Mouse (Mus musculus): Measurements from ENCODE around the gene C2. TPM values are rescaled to one million over a fixed set of nuclear protein-coding genes. Genes with fewer than 3 reads are reported as not detected.

C2 gene
- polyA plus RNA-seq, 1 experiment from 2014 or later: 3.2 TPM

- H3K9me3 ChIP-seq (ENCODE audit: control insufficient read depth, low read length): no peaks in the 10 kb centered on the region
- peak overlapping the region; percentile 64 for H3K4me3 ChIP-seq (ENCODE audit: low read length)
- H3K4me2 ChIP-seq (ENCODE audit: low read depth, low read length): peak overlapping the region; percentile 80
- peak overlapping the region; percentile 71 for H3K9ac ChIP-seq (ENCODE audit: low read length)
- WGBS: 57% methylated on average over 8 of the region's 8 CpGs
- no peaks in the 10 kb centered on the region for H3K36me3 ChIP-seq (ENCODE audit: control insufficient read depth, insufficient read depth, low read length)
- peaks cover 10% of the 10 kb centered on the region for H3K4me1 ChIP-seq (replicated peaks; ENCODE audit: control insufficient read depth, insufficient read depth, low read length)
- ATAC-seq (ENCODE audit: low read depth): no peak
- H3K27me3 ChIP-seq (ENCODE audit: control insufficient read depth, insufficient read depth, low read depth, low read length): no peaks in the 10 kb centered on the region
- H3K27ac ChIP-seq (ENCODE audit: low read length): no peak overlapping the region
Measured at GRCm38 (mm10) chr17:34932287-34932686, 34.2 kb upstream of the C2 start.

- ATAC-seq (ENCODE audit: low read depth): peak; percentile 6; the same call in 1 of the 2 replicates
- Histone ChIP-seq H3K9me3 (ENCODE audit: control insufficient read depth, low read length) (no peaks in the 10 kb centered on the region), H3K27me3 (ENCODE audit: control insufficient read depth, insufficient read depth, low read depth, low read length) (no peaks in the 10 kb centered on the region), H3K4me1 (replicated peaks; ENCODE audit: control insufficient read depth, insufficient read depth, low read length) (peaks cover 10% of the 10 kb centered on the region), H3K4me3 (ENCODE audit: low read length) (peak overlapping the region; percentile 64), H3K36me3 (ENCODE audit: control insufficient read depth, insufficient read depth, low read length) (no peaks in the 10 kb centered on the region), H3K4me2 (ENCODE audit: low read depth, low read length) (peak overlapping the region; percentile 80), H3K27ac (ENCODE audit: low read length) (no peak overlapping the region), H3K9ac (ENCODE audit: low read length) (peak overlapping the region; percentile 71)
- WGBS: 11% methylated on average over 14 of the region's 14 CpGs
Measured at GRCm38 (mm10) chr17:34931735-34932098, 33.7 kb upstream of the C2 start.

- Histone ChIP-seq H3K4me1 (replicated peaks; ENCODE audit: control insufficient read depth, insufficient read depth, low read length) (peaks cover 10% of the 10 kb centered on the region), H3K4me2 (ENCODE audit: low read depth, low read length) (peak within 1 kb of the TSS; percentile 80), H3K4me3 (ENCODE audit: low read length) (peak within 1 kb of the TSS; percentile 64), H3K9me3 (ENCODE audit: control insufficient read depth, low read length) (no peaks in the 10 kb centered on the region), H3K27me3 (ENCODE audit: control insufficient read depth, insufficient read depth, low read depth, low read length) (no peaks in the 10 kb centered on the region), H3K36me3 (ENCODE audit: control insufficient read depth, insufficient read depth, low read length) (no peaks in the 10 kb centered on the region), H3K27ac (ENCODE audit: low read length) (no peak within 1 kb of the TSS), H3K9ac (ENCODE audit: low read length) (peak within 1 kb of the TSS; percentile 71)
- WGBS: under 1% methylated on average over 38 of the region's 38 CpGs
- ATAC-seq (ENCODE audit: low read depth): peak; percentile 98
Measured at GRCm38 (mm10) chr17:34931061-34931734, 33.1 kb upstream of the C2 start, which contains the start of gene Neu1. TSS of gene Neu1 (plus strand) at chr17:34931253.

- H3K4me3 ChIP-seq (ENCODE audit: low read length): no peak overlapping the region
- no peaks in the 10 kb centered on the region for H3K27me3 ChIP-seq (ENCODE audit: control insufficient read depth, insufficient read depth, low read depth, low read length)
- 23% methylated on average over 4 of the region's 4 CpGs for WGBS
- H3K9ac ChIP-seq (ENCODE audit: low read length): no peak overlapping the region
- H3K27ac ChIP-seq (ENCODE audit: low read length): no peak overlapping the region
- H3K9me3 ChIP-seq (ENCODE audit: control insufficient read depth, low read length): no peaks in the 10 kb centered on the region
- ATAC-seq (ENCODE audit: low read depth): no peak
- no peak overlapping the region for H3K4me2 ChIP-seq (ENCODE audit: low read depth, low read length)
- peaks cover 10% of the 10 kb centered on the region for H3K4me1 ChIP-seq (replicated peaks; ENCODE audit: control insufficient read depth, insufficient read depth, low read length)
- no peaks in the 10 kb centered on the region for H3K36me3 ChIP-seq (ENCODE audit: control insufficient read depth, insufficient read depth, low read length)
Measured at GRCm38 (mm10) chr17:34928841-34929240, 30.8 kb upstream of the C2 start.

- peaks cover 10% of the 10 kb centered on the region for H3K4me1 ChIP-seq (replicated peaks; ENCODE audit: control insufficient read depth, insufficient read depth, low read length)
- no peak for ATAC-seq (ENCODE audit: low read depth)
- peak overlapping the region; percentile 32 for H3K27ac ChIP-seq (ENCODE audit: low read length)
- H3K36me3 ChIP-seq (ENCODE audit: control insufficient read depth, insufficient read depth, low read length): no peaks in the 10 kb centered on the region
- WGBS: 58% methylated on average over 18 of the region's 18 CpGs
- peak overlapping the region; percentile 51; the same call in 1 of the 2 replicates for H3K9ac ChIP-seq (ENCODE audit: low read length)
- no peaks in the 10 kb centered on the region for H3K27me3 ChIP-seq (ENCODE audit: control insufficient read depth, insufficient read depth, low read depth, low read length)
- H3K9me3 ChIP-seq (ENCODE audit: control insufficient read depth, low read length): no peaks in the 10 kb centered on the region
- H3K4me2 ChIP-seq (ENCODE audit: low read depth, low read length): peak overlapping the region; percentile 22; the same call in 1 of the 2 replicates
- no peak overlapping the region for H3K4me3 ChIP-seq (ENCODE audit: low read length)
Measured at GRCm38 (mm10) chr17:34927306-34928019, 29.4 kb upstream of the C2 start.

GRCm38 (mm10) chr17:34924258-34924657 is 26.2 kb upstream of the C2 start:
- H3K4me2 ChIP-seq (ENCODE audit: low read depth, low read length): no peak overlapping the region
- peaks cover 2% of the 10 kb centered on the region; the same call in 1 of the 2 replicates for H3K4me1 ChIP-seq (replicated peaks; ENCODE audit: control insufficient read depth, insufficient read depth, low read length)
- H3K9me3 ChIP-seq (ENCODE audit: control insufficient read depth, low read length): no peaks in the 10 kb centered on the region
- H3K9ac ChIP-seq (ENCODE audit: low read length): no peak overlapping the region
- H3K4me3 ChIP-seq (ENCODE audit: low read length): no peak overlapping the region
- WGBS: 63% methylated on average over 5 of the region's 5 CpGs
- no peaks in the 10 kb centered on the region for H3K36me3 ChIP-seq (ENCODE audit: control insufficient read depth, insufficient read depth, low read length)
- no peaks in the 10 kb centered on the region for H3K27me3 ChIP-seq (ENCODE audit: control insufficient read depth, insufficient read depth, low read depth, low read length)
- no peak overlapping the region for H3K27ac ChIP-seq (ENCODE audit: low read length)
- ATAC-seq (ENCODE audit: low read depth): no peak

- Histone ChIP-seq H3K4me3 (ENCODE audit: low read length) (no peak overlapping the region), H3K27me3 (ENCODE audit: control insufficient read depth, insufficient read depth, low read depth, low read length) (no peaks in the 10 kb centered on the region), H3K36me3 (ENCODE audit: control insufficient read depth, insufficient read depth, low read length) (no peaks in the 10 kb centered on the region), H3K9me3 (ENCODE audit: control insufficient read depth, low read length) (no peaks in the 10 kb centered on the region), H3K4me1 (replicated peaks; ENCODE audit: control insufficient read depth, insufficient read depth, low read length) (peaks cover 2% of the 10 kb centered on the region; the same call in 1 of the 2 replicates), H3K27ac (ENCODE audit: low read length) (no peak overlapping the region), H3K9ac (ENCODE audit: low read length) (no peak overlapping the region), H3K4me2 (ENCODE audit: low read depth, low read length) (no peak overlapping the region)
- no peak for ATAC-seq (ENCODE audit: low read depth)
- WGBS: 34% methylated on average over 6 of the region's 6 CpGs
Measured at GRCm38 (mm10) chr17:34922939-34923338, 24.9 kb upstream of the C2 start.

- H3K27ac ChIP-seq (ENCODE audit: low read length): no peak overlapping the region
- H3K27me3 ChIP-seq (ENCODE audit: control insufficient read depth, insufficient read depth, low read depth, low read length): no peaks in the 10 kb centered on the region
- no peak overlapping the region for H3K4me2 ChIP-seq (ENCODE audit: low read depth, low read length)
- H3K36me3 ChIP-seq (ENCODE audit: control insufficient read depth, insufficient read depth, low read length): peaks cover 13% of the 10 kb centered on the region
- H3K9me3 ChIP-seq (ENCODE audit: control insufficient read depth, low read length): no peaks in the 10 kb centered on the region
- H3K4me3 ChIP-seq (ENCODE audit: low read length): no peak overlapping the region
- WGBS: 65% methylated on average over 9 of the region's 9 CpGs
- no peak overlapping the region for H3K9ac ChIP-seq (ENCODE audit: low read length)
- H3K4me1 ChIP-seq (replicated peaks; ENCODE audit: control insufficient read depth, insufficient read depth, low read length): peaks cover 8% of the 10 kb centered on the region
- ATAC-seq (ENCODE audit: low read depth): no peak
Measured at GRCm38 (mm10) chr17:34917188-34917587, 19.1 kb upstream of the C2 start.

- WGBS: 83% methylated on average over 5 of the region's 5 CpGs
- Histone ChIP-seq H3K9me3 (ENCODE audit: control insufficient read depth, low read length) (no peaks in the 10 kb centered on the region), H3K4me2 (ENCODE audit: low read depth, low read length) (no peak overlapping the region), H3K27me3 (ENCODE audit: control insufficient read depth, insufficient read depth, low read depth, low read length) (no peaks in the 10 kb centered on the region), H3K27ac (ENCODE audit: low read length) (no peak overlapping the region), H3K36me3 (ENCODE audit: control insufficient read depth, insufficient read depth, low read length) (peaks cover 21% of the 10 kb centered on the region), H3K4me1 (replicated peaks; ENCODE audit: control insufficient read depth, insufficient read depth, low read length) (peaks cover 8% of the 10 kb centered on the region), H3K4me3 (ENCODE audit: low read length) (no peak overlapping the region), H3K9ac (ENCODE audit: low read length) (no peak overlapping the region)
- no peak for ATAC-seq (ENCODE audit: low read depth)
Measured at GRCm38 (mm10) chr17:34916316-34916715, 18.3 kb upstream of the C2 start.
